Mouse (Mus musculus) midbrain, embryonic 10.5 days (tissue): ENCODE data around the gene Olfr982. TPM values are rescaled to one million over a fixed set of nuclear protein-coding genes. Genes with fewer than 3 reads are reported as not detected.

Experiments used
- DNase-seq: peaks from one replicate; pipeline ENCODE4 v3.0.0-alpha.2; 2017; ENCODE audit warnings: low spot score
- H3K27ac ChIP-seq: fragments of 300-500 bp; sonication (generic); replicated peaks from 2 replicates; pipeline ENCODE4 v1.5.1; 2016; ENCODE audit warnings: mild to moderate bottlenecking
- H3K27me3 ChIP-seq: fragments of 300-500 bp; sonication (generic); 2 replicates; pipeline ENCODE4 v1.6.1; 2016; ENCODE audit warnings: low read depth, mild to moderate bottlenecking; ENCODE audit not compliant: poor library complexity, severe bottlenecking
- H3K36me3 ChIP-seq: fragments of 300-500 bp; sonication (generic); 2 replicates; pipeline ENCODE4 v1.6.1; 2016; ENCODE audit warnings: mild to moderate bottlenecking, moderate library complexity
- H3K4me1 ChIP-seq: fragments of 300-500 bp; sonication (generic); 2 replicates; pipeline ENCODE4 v1.6.1; 2016
- H3K4me3 ChIP-seq: fragments of 300-500 bp; sonication (generic); 2 replicates; pipeline ENCODE4 v1.5.1; 2016; ENCODE audit warnings: mild to moderate bottlenecking, moderate library complexity
- H3K9me3 ChIP-seq: fragments of 300-500 bp; sonication (generic); replicated peaks from 2 replicates; pipeline ENCODE4 v1.6.1; 2016; ENCODE audit warnings: mild to moderate bottlenecking
- WGBS: fragments of 180-500 bp; shearing (Covaris S2); methylation state at CpG from one replicate; pipeline ENCODE4 v1.1.7; 2016; 5-methylcytosine and 5-hydroxymethylcytosine counted together
- polyA plus RNA-seq: library from polyadenylated mRNA; unstranded; fragments of >200 nt; fragmentation: Nextera tagmentation; extraction: Ambion mirVana; gene quantifications from 2 replicates; pipeline ENCODE4 v1.2.1, GENCODE M21; 2016

Gene Olfr982
- not detected in 2 replicates for polyA plus RNA-seq

GRCm38 (mm10) chr9:40073529-40073928 lies at the start of gene Olfr982:
Gene Olfr982 (plus strand): TSS chr9:40073829.
- Histone ChIP-seq H3K36me3 (no peaks in the 10 kb centered on the region), H3K4me1 (no peaks in the 10 kb centered on the region), H3K27ac (no peak within 1 kb of the TSS), H3K4me3 (no peak within 1 kb of the TSS), H3K27me3 (no peaks in the 10 kb centered on the region), H3K9me3 (no peaks in the 10 kb centered on the region)
- WGBS, result 84% methylated on average over 2 of the region's 2 CpGs
- DNase-seq, result no peak

GRCm38 (mm10) chr9:40050138-40050537 lies 23.5 kb upstream of the Olfr982 start:
- Histone ChIP-seq H3K9me3 (no peaks in the 10 kb centered on the region), H3K4me1 (no peaks in the 10 kb centered on the region), H3K27ac (no peak overlapping the region), H3K27me3 (no peaks in the 10 kb centered on the region), H3K4me3 (no peak overlapping the region), H3K36me3 (no peaks in the 10 kb centered on the region)
- WGBS, result 92% methylated on average over 19 of the region's 19 CpGs
- DNase-seq, result no peak

- H3K27me3 ChIP-seq, result no peaks in the 10 kb centered on the region
- no peaks in the 10 kb centered on the region for H3K9me3 ChIP-seq
- DNase-seq, result no peak
- no peak within 1 kb of the TSS for H3K27ac ChIP-seq
- no peaks in the 10 kb centered on the region for H3K36me3 ChIP-seq
- 81% methylated on average over 2 of the region's 2 CpGs for WGBS
- H3K4me1 ChIP-seq, result no peaks in the 10 kb centered on the region
- H3K4me3 ChIP-seq, result no peak within 1 kb of the TSS
These were observed 19.9 kb downstream of the Olfr982 start, which contains the start of gene Olfr983 for GRCm38 (mm10) chr9:40093495-40093894. Gene Olfr983 (minus strand): TSS chr9:40093595.

- Histone ChIP-seq H3K36me3 (no peaks in the 10 kb centered on the region), H3K9me3 (no peaks in the 10 kb centered on the region), H3K27ac (no peak overlapping the region), H3K27me3 (no peaks in the 10 kb centered on the region), H3K4me3 (no peak overlapping the region), H3K4me1 (no peaks in the 10 kb centered on the region)
- no peak for DNase-seq
- WGBS, result 71% methylated on average over 3 of the region's 3 CpGs
These were observed 21.1 kb downstream of the Olfr982 start for GRCm38 (mm10) chr9:40094769-40095168.

GRCm38 (mm10) chr9:40114106-40114505 lies 40.5 kb downstream of the Olfr982 start, which contains the start of gene Olfr984:
Gene Olfr984 (minus strand): TSS chr9:40114206.
- peaks cover 5% of the 10 kb centered on the region; the same call in 1 of the 2 replicates for H3K4me1 ChIP-seq
- no peaks in the 10 kb centered on the region for H3K36me3 ChIP-seq
- no peak within 1 kb of the TSS for H3K27ac ChIP-seq
- DNase-seq, result no peak
- WGBS, result 82% methylated on average over 2 of the region's 2 CpGs
- no peaks in the 10 kb centered on the region for H3K9me3 ChIP-seq
- no peak within 1 kb of the TSS for H3K4me3 ChIP-seq
- no peaks in the 10 kb centered on the region for H3K27me3 ChIP-seq

GRCm38 (mm10) chr9:40116645-40117286 lies 43.1 kb downstream of the Olfr982 start:
- Histone ChIP-seq H3K4me1 (peaks cover 5% of the 10 kb centered on the region; the same call in 1 of the 2 replicates), H3K27ac (no peak overlapping the region), H3K36me3 (no peaks in the 10 kb centered on the region), H3K27me3 (no peaks in the 10 kb centered on the region), H3K9me3 (no peaks in the 10 kb centered on the region), H3K4me3 (no peak overlapping the region)
- 72% methylated on average over 10 of the region's 10 CpGs for WGBS
- no peak for DNase-seq

GRCm38 (mm10) chr9:40117287-40117659 lies 43.6 kb downstream of the Olfr982 start:
- H3K4me1 ChIP-seq, result peaks cover 5% of the 10 kb centered on the region; the same call in 1 of the 2 replicates
- H3K27ac ChIP-seq, result no peak overlapping the region
- H3K36me3 ChIP-seq, result no peaks in the 10 kb centered on the region
- WGBS, result 88% methylated on average over 5 of the region's 5 CpGs
- H3K27me3 ChIP-seq, result no peaks in the 10 kb centered on the region
- no peak overlapping the region for H3K4me3 ChIP-seq
- no peak for DNase-seq
- H3K9me3 ChIP-seq, result no peaks in the 10 kb centered on the region

Other genes with a start within 250 kb of the Olfr982 start
- not detected in 2 replicates for gene Olfr971, start 237.0 kb upstream of the Olfr982 start, polyA plus RNA-seq
- gene Olfr972, start 207.4 kb upstream of the Olfr982 start, polyA plus RNA-seq, result not detected in 2 replicates
- not detected in 2 replicates for gene Olfr229, start 166.5 kb upstream of the Olfr982 start, polyA plus RNA-seq
- gene Olfr974, start 136.3 kb upstream of the Olfr982 start, polyA plus RNA-seq, result not detected in 2 replicates
- not detected in 2 replicates for gene Olfr975, start 121.8 kb upstream of the Olfr982 start, polyA plus RNA-seq
- gene Olfr976, start 112.7 kb upstream of the Olfr982 start, polyA plus RNA-seq, result not detected in 2 replicates
- not detected in 2 replicates for gene Olfr978, start 81.7 kb upstream of the Olfr982 start, polyA plus RNA-seq
- not detected in 2 replicates for gene Olfr979, start 70.4 kb upstream of the Olfr982 start, polyA plus RNA-seq
- not detected in 2 replicates for gene Olfr980, start 64.2 kb upstream of the Olfr982 start, polyA plus RNA-seq
- not detected in 2 replicates for gene Olfr981, start 52.4 kb upstream of the Olfr982 start, polyA plus RNA-seq
- gene Olfr983, start 19.8 kb downstream of the Olfr982 start, polyA plus RNA-seq, result not detected in 2 replicates
- not detected in 2 replicates for gene Olfr984, start 40.4 kb downstream of the Olfr982 start, polyA plus RNA-seq
- not detected in 2 replicates for gene Olfr985, start 56.4 kb downstream of the Olfr982 start, polyA plus RNA-seq
- not detected in 2 replicates for gene Tmem225, start 74.3 kb downstream of the Olfr982 start, polyA plus RNA-seq
- gene Olfr986, start 107.1 kb downstream of the Olfr982 start, polyA plus RNA-seq, result not detected in 2 replicates
- gene Zfp202, start 118.5 kb downstream of the Olfr982 start, polyA plus RNA-seq, result 7.0 and 7.1 TPM in 2 replicates
- 5.4 and 11.7 TPM in 2 replicates for gene Scn3b, start 195.4 kb downstream of the Olfr982 start, polyA plus RNA-seq